Mouse (Mus musculus): ENCODE measurements at regions not wholly inside any gene's neighbourhood (a gene's known extent, or its start where the extent isn't known, plus 50 kb on each side); places are given as distances from the start of the nearest gene placed in this dataset.

DNA sequence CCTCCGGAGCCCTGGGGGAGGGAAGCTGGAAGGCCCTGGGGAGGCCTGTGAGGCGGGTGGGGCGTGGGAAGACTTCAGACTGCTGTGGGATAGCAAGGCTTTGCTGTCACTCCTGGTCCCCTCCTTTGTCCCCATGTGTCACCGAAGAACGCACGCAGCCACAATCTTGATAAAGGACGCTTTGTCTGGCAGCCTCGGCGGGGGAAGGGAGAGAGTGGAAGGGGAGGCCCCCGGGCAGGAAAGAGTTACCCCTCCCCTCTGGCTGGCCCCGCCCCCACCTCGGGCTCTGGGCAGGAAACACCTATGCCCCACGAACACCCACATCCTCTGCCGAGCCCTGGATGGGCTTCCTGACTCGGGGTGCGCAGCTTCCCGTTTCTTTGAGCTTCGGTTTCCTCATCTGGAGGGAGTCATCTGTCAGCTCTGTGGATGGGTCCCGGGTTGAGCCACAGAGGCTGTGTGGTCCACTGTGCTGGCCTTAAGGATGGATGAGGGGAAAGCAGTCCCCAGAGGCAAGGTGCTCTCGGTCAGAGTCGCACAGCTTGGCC, 91.9 kb downstream of the Mn1 start:
- no peak for TF ChIP-seq POLR2A (IDR thresholded peaks at IDR 0.05; ENCODE audit: insufficient read depth, low read depth, low read length)
- no peak for TF ChIP-seq CTCF (IDR thresholded peaks at IDR 0.05)
- TF ChIP-seq EP300 (IDR thresholded peaks at IDR 0.05; ENCODE audit: insufficient read depth, low read depth, low read length): 0 out of 2 replicates have a peak, but pooled peaks have one; percentile 45
